Mouse (Mus musculus): Measurements from ENCODE around the gene Il12b.
"Not testable (repeated sequence)": the region's sequence is repeated elsewhere in the genome, so short reads cannot be mapped to it uniquely, and the experiment has no call there.

The Il12b gene

GRCm38 (mm10) chr11:44412276-44412675 lies 12.4 kb downstream of the Il12b start:
- DNase-seq (ENCODE audit: low spot score) = no peak

GRCm38 (mm10) chr11:44413371-44413770 lies 13.5 kb downstream of the Il12b start:
- no peak for DNase-seq (ENCODE audit: low spot score)

GRCm38 (mm10) chr11:44414605-44415004 lies 14.7 kb downstream of the Il12b start:
- DNase-seq (ENCODE audit: low spot score) = no peak

DNA sequence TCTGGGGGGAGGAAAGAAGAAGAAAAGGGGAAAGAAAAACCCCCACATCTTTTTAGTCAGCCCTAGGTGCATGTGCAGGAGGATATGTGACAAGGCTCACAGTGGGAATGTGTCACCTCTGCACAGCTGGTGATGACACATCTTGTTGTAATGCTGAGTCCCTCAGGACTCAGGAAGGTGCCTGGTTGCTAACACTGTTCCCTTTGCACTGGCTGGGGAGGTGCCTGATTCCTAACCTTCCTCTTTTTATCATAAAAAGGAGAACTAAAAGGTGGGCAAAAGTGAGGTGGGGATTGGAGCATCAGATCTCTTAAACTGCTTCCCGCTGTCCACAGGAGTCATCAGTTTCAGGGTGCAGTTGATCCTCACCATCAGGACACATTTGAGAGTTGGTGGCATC lies 17.5 kb downstream of the Il12b start:
- no peak for DNase-seq (ENCODE audit: low spot score)

DNA sequence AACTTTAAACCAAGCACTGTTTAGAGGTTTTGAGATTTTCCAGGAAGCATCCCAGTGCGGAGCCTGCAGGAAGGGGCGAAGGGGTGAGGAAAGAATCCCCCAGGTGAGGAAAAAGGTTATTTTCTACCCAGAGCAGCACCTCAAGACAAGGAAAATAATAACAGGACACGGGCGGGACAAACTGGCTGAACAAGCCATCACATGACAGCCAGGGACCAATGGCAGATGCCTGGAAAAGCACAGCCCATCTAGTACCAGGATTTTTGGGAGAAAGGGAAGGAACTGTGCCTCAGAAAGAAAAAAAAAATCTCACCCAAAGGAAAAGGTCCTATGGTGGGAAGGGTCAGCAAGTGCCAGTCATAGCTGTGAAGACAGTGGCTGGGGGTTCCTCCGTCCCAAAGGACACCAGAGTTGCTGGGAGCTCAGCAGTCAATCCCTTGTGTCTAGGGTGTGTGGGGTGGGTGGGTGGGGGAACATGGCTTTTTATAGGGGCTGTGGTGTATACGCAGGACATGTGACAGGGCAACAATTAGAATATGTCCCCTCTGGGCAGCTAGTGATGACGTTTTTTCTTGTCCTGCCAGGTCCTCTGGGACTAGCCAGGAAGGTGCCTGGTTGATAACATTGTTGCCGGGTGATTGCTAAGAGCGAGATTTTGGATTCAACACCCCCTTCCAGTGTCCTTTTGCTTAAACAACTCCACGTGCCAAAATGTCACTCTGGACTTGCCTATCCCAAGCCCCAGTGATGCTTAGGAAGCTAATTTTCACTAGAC lies 22.7 kb downstream of the Il12b start:
- DNase-seq (ENCODE audit: low spot score) = no peak

DNA sequence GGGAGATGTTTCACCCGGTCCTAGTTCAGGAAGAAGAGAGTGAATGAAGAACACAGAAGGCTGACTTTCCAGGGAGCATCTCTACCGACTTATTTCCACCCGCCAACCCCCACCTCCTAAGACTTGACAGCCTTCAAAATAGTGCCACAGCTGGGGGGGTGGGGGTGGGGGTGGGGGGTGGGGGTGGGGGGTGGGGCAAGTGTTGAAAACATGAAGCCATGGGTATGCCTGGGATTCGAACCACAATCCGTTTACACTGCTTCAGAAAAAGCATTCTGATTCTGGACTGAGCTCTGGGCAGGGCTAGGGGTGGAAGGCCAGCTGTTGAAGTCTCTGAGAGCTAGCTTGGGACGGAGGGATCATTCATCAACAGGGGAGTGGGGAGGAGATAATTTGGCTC lies 23.4 kb downstream of the Il12b start:
- DNase-seq (ENCODE audit: low spot score) = no peak

GRCm38 (mm10) chr11:44423955-44424354 lies 24.1 kb downstream of the Il12b start:
- DNase-seq (ENCODE audit: low spot score) = no peak

DNA sequence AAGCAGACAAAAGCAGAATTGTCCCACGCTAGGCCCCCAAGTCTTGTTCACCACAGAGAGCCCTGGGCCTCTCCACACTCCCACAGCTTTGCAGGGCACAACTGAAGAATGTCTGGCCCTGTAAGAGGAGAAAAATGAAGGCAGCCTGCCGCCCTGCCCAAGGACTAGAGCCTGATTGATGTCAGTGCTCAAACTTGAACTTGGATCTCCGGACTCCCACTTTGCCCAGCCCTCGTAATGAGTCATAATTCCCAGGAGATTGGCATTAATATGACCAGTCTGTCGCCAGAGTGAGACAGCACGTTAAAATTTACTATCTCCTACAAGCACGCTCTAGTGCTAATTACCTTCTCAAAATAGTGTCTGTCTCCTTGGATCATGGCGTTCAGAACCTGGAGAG lies 25.1 kb downstream of the Il12b start:
- DNase-seq (ENCODE audit: low spot score) = no peak

DNA sequence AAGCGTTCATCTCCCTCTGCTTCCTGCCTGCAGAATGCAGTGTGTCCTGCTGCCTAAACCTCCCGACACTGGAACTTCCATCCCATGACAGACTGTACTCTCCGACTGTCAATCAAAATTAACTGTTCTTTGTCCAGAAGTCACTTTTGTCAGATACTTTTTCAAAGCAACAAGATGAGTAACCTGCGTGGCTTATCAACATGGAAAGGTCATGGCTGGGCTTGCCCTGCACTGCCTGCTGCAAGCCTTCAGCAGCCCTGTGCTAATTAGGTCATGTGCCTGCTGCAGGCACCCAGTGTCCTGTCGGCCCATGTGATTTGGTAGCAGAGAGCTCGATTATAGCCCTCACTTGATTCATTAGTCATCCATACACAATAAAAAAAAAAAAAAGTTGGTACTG lies 25.8 kb downstream of the Il12b start:
- DNase-seq (ENCODE audit: low spot score) = no peak

DNA sequence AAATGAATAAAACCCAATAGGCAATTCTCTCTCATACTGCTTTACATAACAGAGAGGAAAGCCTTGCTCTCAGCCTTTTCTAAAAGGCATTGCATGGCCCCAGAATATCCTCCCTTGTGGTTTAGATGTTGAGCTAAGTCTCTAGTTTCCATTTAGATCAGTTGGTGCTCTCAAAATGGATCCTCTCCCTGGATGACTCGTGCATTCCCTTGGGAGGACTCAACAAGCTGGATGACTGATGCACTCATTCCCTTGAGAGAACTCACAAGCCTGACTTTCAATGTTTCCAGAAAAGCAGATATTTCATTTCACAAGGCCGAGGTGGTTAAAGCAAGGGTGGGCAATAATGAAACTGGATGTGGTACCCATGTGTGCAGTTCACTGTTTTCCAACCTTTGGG lies 28.1 kb downstream of the Il12b start:
- DNase-seq (ENCODE audit: low spot score) = no peak

- DNase-seq (ENCODE audit: low spot score) = no peak
Observed at GRCm38 (mm10) chr11:44430036-44430435, 30.2 kb downstream of the Il12b start.

GRCm38 (mm10) chr11:44437786-44438185 lies 37.9 kb downstream of the Il12b start:
- DNase-seq (ENCODE audit: low spot score) = no peak

- DNase-seq (ENCODE audit: low spot score) = no peak
Observed at GRCm38 (mm10) chr11:44451046-44451445, 51.2 kb downstream of the Il12b start.

GRCm38 (mm10) chr11:44452016-44452415 lies 52.2 kb downstream of the Il12b start:
- DNase-seq (ENCODE audit: low spot score) = not testable (repeated sequence)

GRCm38 (mm10) chr11:44453423-44453822 lies 53.6 kb downstream of the Il12b start:
- peak; percentile 61 for DNase-seq (ENCODE audit: low spot score)

GRCm38 (mm10) chr11:44461493-44461892 lies 61.6 kb downstream of the Il12b start:
- DNase-seq (ENCODE audit: low spot score) = no peak

All from layer of hippocampus, adult 11-12 months (tissue).